Mouse (Mus musculus): ENCODE results near the gene Arhgef39. TPM values are rescaled to one million over a fixed set of nuclear protein-coding genes. Genes with fewer than 3 reads are reported as not detected.

Gene Arhgef39
- polyA plus RNA-seq, 1 experiment from 2014 or later = 7.0 TPM

- Histone ChIP-seq H3K4me3 (no peak overlapping the region), H3K9ac (no peak overlapping the region), H3K9me3 (no peaks in the 10 kb centered on the region), H3K27ac (no peak overlapping the region), H3K27me3 (replicated peaks) (no peaks in the 10 kb centered on the region), H3K4me2 (no peak overlapping the region), H3K36me3 (replicated peaks) (no peaks in the 10 kb centered on the region), H3K4me1 (no peaks in the 10 kb centered on the region)
- no peak for ATAC-seq (replicated peaks)
- WGBS = 91% methylated on average over 7 of the region's 7 CpGs
Observed at GRCm38 (mm10) chr4:43466872-43467271, 32.6 kb downstream of the Arhgef39 start.

DNA sequence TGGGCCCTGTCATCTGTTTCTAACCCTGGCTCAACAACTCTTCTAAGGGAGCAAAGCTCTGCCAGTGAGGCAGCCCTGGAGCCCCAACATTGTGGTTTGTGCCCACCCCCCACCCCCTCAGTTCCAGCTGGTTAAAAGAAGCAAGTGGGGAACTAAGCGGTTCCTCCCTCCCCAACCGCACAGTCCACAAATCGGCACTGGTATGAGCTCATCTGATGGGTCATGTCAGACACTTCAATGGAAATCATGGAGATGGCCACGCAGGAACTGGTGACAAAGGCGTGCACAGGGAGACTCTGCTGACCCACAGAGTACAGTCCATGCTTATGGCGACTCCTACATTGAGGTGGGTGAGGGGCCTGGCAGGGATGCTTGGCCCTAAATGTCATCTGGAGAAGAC, 33.6 kb downstream of the Arhgef39 start:
- Histone ChIP-seq H3K4me1 (no peaks in the 10 kb centered on the region), H3K27ac (no peak overlapping the region), H3K4me2 (no peak overlapping the region), H3K9me3 (no peaks in the 10 kb centered on the region), H3K36me3 (replicated peaks) (no peaks in the 10 kb centered on the region), H3K4me3 (no peak overlapping the region), H3K9ac (no peak overlapping the region), H3K27me3 (replicated peaks) (no peaks in the 10 kb centered on the region)
- WGBS = 87% methylated on average over 6 of the region's 6 CpGs
- ATAC-seq (replicated peaks) = no peak

GRCm38 (mm10) chr4:43463102-43463501, 36.4 kb downstream of the Arhgef39 start:
- Histone ChIP-seq H3K4me3 (no peak overlapping the region), H3K4me2 (no peak overlapping the region), H3K27me3 (replicated peaks) (no peaks in the 10 kb centered on the region), H3K9me3 (no peaks in the 10 kb centered on the region), H3K9ac (no peak overlapping the region), H3K36me3 (replicated peaks) (no peaks in the 10 kb centered on the region), H3K4me1 (no peaks in the 10 kb centered on the region), H3K27ac (no peak overlapping the region)
- 94% methylated on average over 5 of the region's 5 CpGs for WGBS
- ATAC-seq (replicated peaks) = no peak

- Histone ChIP-seq H3K9ac (no peak overlapping the region), H3K9me3 (no peaks in the 10 kb centered on the region), H3K27ac (no peak overlapping the region), H3K4me3 (no peak overlapping the region), H3K4me1 (peaks cover 10% of the 10 kb centered on the region), H3K27me3 (replicated peaks) (peaks cover 20% of the 10 kb centered on the region), H3K4me2 (no peak overlapping the region), H3K36me3 (replicated peaks) (no peaks in the 10 kb centered on the region)
- ATAC-seq (replicated peaks) = no peak
- 24% methylated on average over 8 of the region's 8 CpGs for WGBS
Observed at GRCm38 (mm10) chr4:43457124-43457523, 42.4 kb downstream of the Arhgef39 start.

DNA sequence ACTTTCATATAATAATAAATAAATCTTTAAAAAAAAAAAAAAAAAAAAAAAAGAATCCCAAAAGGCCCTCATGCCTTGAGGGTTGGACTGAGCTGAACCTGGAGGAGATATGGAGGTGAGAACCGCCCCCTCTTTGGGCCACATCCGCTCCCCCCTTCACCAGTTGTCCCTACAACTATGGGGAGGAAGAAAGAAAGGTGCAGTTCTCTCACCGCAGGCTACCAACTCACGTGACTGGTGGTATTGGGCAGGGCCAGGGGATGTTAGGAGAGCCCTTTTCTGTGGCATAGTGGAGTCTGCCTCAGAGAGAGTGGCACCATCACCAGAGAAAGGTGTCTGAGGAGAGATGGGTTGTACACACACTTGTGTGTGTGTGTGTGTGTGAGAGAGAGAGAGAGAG, 43.0 kb downstream of the Arhgef39 start:
- no peak overlapping the region for H3K9ac ChIP-seq
- H3K27ac ChIP-seq = no peak overlapping the region
- no peak overlapping the region for H3K4me2 ChIP-seq
- H3K4me3 ChIP-seq = no peak overlapping the region
- H3K36me3 ChIP-seq (replicated peaks) = no peaks in the 10 kb centered on the region
- no peak for ATAC-seq (replicated peaks)
- peaks cover 10% of the 10 kb centered on the region for H3K4me1 ChIP-seq
- no peaks in the 10 kb centered on the region for H3K9me3 ChIP-seq
- peaks cover 21% of the 10 kb centered on the region for H3K27me3 ChIP-seq (replicated peaks)
- 33% methylated on average over 4 of the region's 4 CpGs for WGBS

DNA sequence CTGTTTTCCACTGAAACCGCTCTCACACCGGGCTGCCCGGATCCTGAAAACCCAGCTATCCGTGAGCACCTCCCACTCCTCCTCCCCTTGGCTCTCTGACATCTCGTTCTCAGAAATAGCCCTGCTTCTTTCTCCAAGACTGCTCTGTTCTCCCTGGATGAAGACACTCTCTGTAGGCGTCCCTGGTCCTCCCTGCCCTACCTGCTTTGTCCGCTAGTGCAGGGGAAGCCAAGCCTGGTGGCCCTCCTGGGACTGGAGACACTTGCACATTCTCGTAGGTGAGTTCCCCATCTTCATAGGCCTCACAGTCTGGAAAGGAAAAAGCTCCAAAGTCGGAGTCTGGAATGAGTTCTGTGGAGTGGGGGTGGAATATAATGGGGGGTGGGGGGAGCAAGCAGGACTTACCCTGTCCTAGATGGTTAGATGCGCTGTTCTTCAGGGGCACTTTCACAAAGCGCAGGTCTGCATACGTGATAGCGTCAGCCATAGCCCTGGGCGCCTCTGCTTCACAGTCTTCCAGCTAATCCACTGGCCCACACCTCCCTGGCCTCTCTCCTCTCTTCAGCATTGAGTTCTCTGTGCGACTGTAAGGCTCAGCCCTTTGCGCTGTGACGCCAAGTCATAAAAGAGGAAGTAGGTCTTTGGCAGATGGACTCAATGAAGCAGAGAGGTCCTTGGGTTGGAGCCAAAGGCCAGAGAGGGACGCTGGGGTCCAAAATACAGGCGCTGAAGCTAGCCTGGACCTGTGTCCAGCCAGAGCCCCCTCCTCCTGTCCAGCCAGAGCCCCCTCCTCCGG, 45.3 kb downstream of the Arhgef39 start, which contains the start of gene Cd72:
Gene Cd72 (minus strand): TSS at position 588 of the 796 bp plus-strand sequence.
- WGBS = 34% methylated on average over 20 of the region's 20 CpGs
- Histone ChIP-seq H3K27me3 (replicated peaks) (peaks cover 21% of the 10 kb centered on the region), H3K9ac (no peak within 1 kb of the TSS), H3K4me3 (peak within 1 kb of the TSS; percentile 5; the same call in 1 of the 2 replicates), H3K27ac (no peak within 1 kb of the TSS), H3K4me2 (peak within 1 kb of the TSS; percentile 33), H3K9me3 (no peaks in the 10 kb centered on the region), H3K36me3 (replicated peaks) (no peaks in the 10 kb centered on the region), H3K4me1 (peaks cover 10% of the 10 kb centered on the region)
- ATAC-seq (replicated peaks) = 0 out of 2 replicates have a peak, but pooled peaks have one; percentile 24

- under 1% methylated on average over 17 of the region's 18 CpGs for WGBS
- H3K27me3 ChIP-seq (replicated peaks) = peaks cover 21% of the 10 kb centered on the region
- no peaks in the 10 kb centered on the region for H3K9me3 ChIP-seq
- peaks cover 10% of the 10 kb centered on the region for H3K4me1 ChIP-seq
- no peak for ATAC-seq (replicated peaks)
- no peak overlapping the region for H3K27ac ChIP-seq
- H3K9ac ChIP-seq = no peak overlapping the region
- no peaks in the 10 kb centered on the region for H3K36me3 ChIP-seq (replicated peaks)
- peak overlapping the region; percentile 5; the same call in 1 of the 2 replicates for H3K4me3 ChIP-seq
- peak overlapping the region; percentile 33 for H3K4me2 ChIP-seq
Observed at GRCm38 (mm10) chr4:43453413-43453812, 46.1 kb downstream of the Arhgef39 start.

GRCm38 (mm10) chr4:43452315-43452714, 47.2 kb downstream of the Arhgef39 start:
- Histone ChIP-seq H3K9ac (no peak overlapping the region), H3K4me3 (no peak overlapping the region), H3K4me1 (peaks cover 10% of the 10 kb centered on the region), H3K4me2 (no peak overlapping the region), H3K27ac (no peak overlapping the region), H3K36me3 (replicated peaks) (peaks cover 3% of the 10 kb centered on the region), H3K27me3 (replicated peaks) (peaks cover 21% of the 10 kb centered on the region), H3K9me3 (no peaks in the 10 kb centered on the region)
- no peak for ATAC-seq (replicated peaks)
- 60% methylated on average over 11 of the region's 11 CpGs for WGBS

- ATAC-seq (replicated peaks) = no peak
- Histone ChIP-seq H3K9me3 (no peaks in the 10 kb centered on the region), H3K9ac (no peak overlapping the region), H3K4me2 (no peak overlapping the region), H3K27me3 (replicated peaks) (peaks cover 10% of the 10 kb centered on the region; the same call in 1 of the 2 replicates), H3K27ac (no peak overlapping the region), H3K4me1 (peaks cover 16% of the 10 kb centered on the region), H3K4me3 (no peak overlapping the region), H3K36me3 (replicated peaks) (peaks cover 23% of the 10 kb centered on the region)
- WGBS = 87% methylated on average over 3 of the region's 3 CpGs
Observed at GRCm38 (mm10) chr4:43448554-43448953, 50.9 kb downstream of the Arhgef39 start.

DNA sequence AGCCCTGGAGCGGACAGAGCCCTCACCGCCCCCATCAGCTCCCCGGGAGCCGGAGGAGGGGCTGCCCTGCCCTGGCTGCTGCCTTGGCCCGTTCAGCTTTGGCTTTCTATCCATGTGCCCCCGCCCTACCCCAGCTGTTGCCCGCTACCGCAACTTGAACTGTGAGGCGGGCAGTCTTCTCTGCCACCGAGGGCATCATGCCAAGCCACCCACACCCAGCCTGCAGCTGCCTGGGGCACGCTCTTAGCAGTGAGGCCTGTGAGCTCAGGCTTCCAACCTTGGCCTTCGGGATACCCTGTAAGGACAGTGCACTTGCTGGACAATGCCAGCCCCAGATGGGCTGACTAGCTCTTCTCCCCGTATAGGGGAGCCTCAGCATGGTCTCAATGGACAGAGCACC, 52.2 kb downstream of the Arhgef39 start:
- Histone ChIP-seq H3K36me3 (replicated peaks) (peaks cover 23% of the 10 kb centered on the region), H3K9me3 (no peaks in the 10 kb centered on the region), H3K4me2 (no peak overlapping the region), H3K27me3 (replicated peaks) (0 out of 2 replicates have a peak, but pooled peaks cover 2% of the 10 kb centered on the region), H3K4me1 (peaks cover 12% of the 10 kb centered on the region), H3K4me3 (no peak overlapping the region), H3K9ac (no peak overlapping the region), H3K27ac (no peak overlapping the region)
- no peak for ATAC-seq (replicated peaks)
- 89% methylated on average over 13 of the region's 13 CpGs for WGBS

Measured in midbrain, embryonic 15.5 days (tissue).